Mouse (Mus musculus): ENCODE results near the gene Syncrip.

DNA sequence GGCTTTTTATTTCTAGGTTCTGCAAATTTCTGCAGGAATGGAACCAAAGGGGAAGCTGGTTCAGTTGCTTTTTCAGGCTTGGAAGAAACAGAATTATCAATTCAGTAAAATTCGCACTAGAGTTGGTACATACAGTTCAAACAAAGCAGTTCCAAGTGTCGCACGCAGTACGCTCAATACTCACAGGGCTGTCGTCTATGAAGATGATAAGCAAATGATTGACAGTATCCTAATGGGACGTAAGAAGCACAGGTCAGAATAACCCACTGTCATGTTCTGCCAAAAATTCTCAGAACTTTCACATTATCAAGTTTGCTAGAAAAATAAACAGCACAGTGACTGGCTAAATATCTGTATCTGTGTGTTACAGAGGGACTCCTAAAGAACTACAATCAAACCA lies 77.9 kb downstream of the Syncrip start:
- TF ChIP-seq GATA1 (IDR thresholded peaks at IDR 0.05; ENCODE audit: low read length) (no peak), TAL1 (IDR thresholded peaks at IDR 0.05; ENCODE audit: low read length) (no peak)
